Mouse (Mus musculus) small intestine, adult 2 months (tissue): ENCODE results near the gene Nnat.

Experiments used
- CTCF ChIP-seq: fragments of 200-500 bp; IDR thresholded peaks from 2 replicates; pipeline ENCODE4 v1.5.1; 2012; ENCODE audit warnings: low read depth, mild to moderate bottlenecking, control low read depth, inconsistent platforms, low read length, moderate library complexity, mixed read lengths; ENCODE audit not compliant: insufficient replicate concordance, insufficient read length; ENCODE audit errors: extremely low read depth
- POLR2A ChIP-seq: fragments of 200-500 bp; IDR thresholded peaks from 2 replicates; pipeline ENCODE4 v1.6.1; 2012; ENCODE audit warnings: low read depth, mild to moderate bottlenecking, control low read depth, inconsistent platforms, low read length, moderate library complexity

GRCm38 (mm10) chr2:157560302-157560701 is 424 bp downstream of the Nnat start:
- no peak for TF ChIP-seq CTCF
- TF ChIP-seq POLR2A = no peak
